Mouse (Mus musculus) stomach, postnatal 0 days (tissue): Measurements from ENCODE around the gene Gm4312.
"Not testable (repeated sequence)": the region's sequence is repeated elsewhere in the genome, so short reads cannot be mapped to it uniquely, and the experiment has no call there.

Experiments used
- CTCF ChIP-seq: IDR thresholded peaks from 2 replicates; pipeline ENCODE4 v1.5.1; 2016; ENCODE audit warnings: antibody characterized with exemption, low read depth, mild to moderate bottlenecking, moderate library complexity
- EP300 ChIP-seq: optimal IDR thresholded peaks from 2 replicates; pipeline ENCODE3; 2016; ENCODE audit warnings: antibody characterized with exemption

DNA sequence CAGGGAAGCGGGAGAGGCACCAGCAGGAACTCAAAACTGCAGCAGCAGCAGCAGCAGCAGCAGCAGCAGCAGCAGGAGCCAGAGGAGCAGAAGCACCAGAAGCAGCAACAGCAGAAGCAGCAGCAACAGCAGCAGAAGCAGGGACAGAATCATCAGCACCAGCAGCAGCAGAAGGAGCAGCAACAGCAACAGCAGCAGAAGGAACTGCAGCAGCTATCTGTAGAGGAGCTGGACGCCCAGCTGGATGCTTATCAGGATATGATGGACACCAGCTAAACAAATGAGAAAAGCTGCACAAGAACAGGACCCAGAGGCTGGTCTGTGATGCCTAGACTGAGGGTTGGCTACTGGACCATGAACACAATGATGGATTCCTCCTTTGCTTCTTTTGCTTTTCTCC lies 25.5 kb downstream of the Gm4312 start:
- TF ChIP-seq CTCF, EP300: not testable (repeated sequence)
